Mouse (Mus musculus) heart, adult 18-20 months (tissue): ENCODE measurements around the gene Ppp3ca. TPM values are rescaled to one million over a fixed set of nuclear protein-coding genes. Genes with fewer than 3 reads are reported as not detected.

ENCODE experiments used
- microRNA-seq, 2 experiments: library from miRNA; unstranded; fragments of <30 nt; microRNA quantifications; one replicate each; pipeline ENCODE4 v1.2.0; 2022
- total RNA-seq, 2 experiments: library from RNA; stranded (reverse); gene quantifications; 2 replicates each; pipeline ENCODE4 v1.2.3; 2021

The Ppp3ca gene
- total RNA-seq, 2 experiments from 2014 or later = 42.9 to 44.5 TPM

Small RNAs within 50 kb of the gene (microRNA-seq; reads per million reads assigned to microRNA genes)
- gene Gm44327 = 0 reads per million in 2 experiments
